Mouse (Mus musculus) MEL (cell line): ENCODE data around the gene Usmg5. TPM values are rescaled to one million over a fixed set of nuclear protein-coding genes. Genes with fewer than 3 reads are reported as not detected.

Source experiments
- DNase-seq: peaks from one replicate; pipeline ENCODE4 v3.0.0; 2011; ENCODE audit warnings: low read depth, low spot score
- H3K27ac ChIP-seq: 2 replicates; pipeline ENCODE4 v1.5.1; 2012; ENCODE audit warnings: low read depth, mild to moderate bottlenecking, control low read depth, low read length, moderate library complexity; ENCODE audit not compliant: control insufficient read depth
- H3K27me3 ChIP-seq, 2 experiments: fragments of 150-350 bp in 1 of 2; sonication (generic) in 1 of 2; 2 replicates each; pipeline ENCODE4 v1.6.1; 2012; ENCODE audit warnings: low read length in 2 of 2, mild to moderate bottlenecking in 2 of 2, improper control_type of control experiment in 1 of 2, moderate library complexity in 1 of 2; ENCODE audit not compliant: insufficient read depth in 2 of 2, control insufficient read depth in 1 of 2
- H3K36me3 ChIP-seq, 2 experiments: 2 replicates each; pipeline ENCODE4 v1.6.1; 2012 to 2014; ENCODE audit warnings: low read length in 2 of 2, improper control_type of control experiment in 1 of 2, inconsistent platforms in 1 of 2, mild to moderate bottlenecking in 1 of 2; ENCODE audit not compliant: insufficient read depth in 2 of 2, control insufficient read depth in 1 of 2
- H3K4me1 ChIP-seq, 2 experiments: fragments of 150-350 bp in 1 of 2; sonication (generic) in 1 of 2; 2 replicates each; pipeline ENCODE4 v1.6.1; 2012; ENCODE audit warnings: low read length in 2 of 2, improper control_type of control experiment in 1 of 2, mild to moderate bottlenecking in 1 of 2; ENCODE audit not compliant: insufficient read depth in 2 of 2, control insufficient read depth in 1 of 2
- H3K4me3 ChIP-seq, 2 experiments: fragments of 150-350 bp in 1 of 2; sonication (generic) in 1 of 2; 2 replicates each; pipeline ENCODE4 v1.5.1; 2012; ENCODE audit warnings: low read depth in 2 of 2, low read length in 2 of 2, mild to moderate bottlenecking in 2 of 2, moderate library complexity in 2 of 2, control low read depth in 1 of 2, improper control_type of control experiment in 1 of 2; ENCODE audit not compliant: control insufficient read depth in 1 of 2, insufficient read depth in 1 of 2
- H3K79me2 ChIP-seq: 2 replicates; pipeline ENCODE4 v1.6.1; 2012; ENCODE audit warnings: mild to moderate bottlenecking, low read length, moderate library complexity; ENCODE audit not compliant: control insufficient read depth, poor library complexity, insufficient read depth
- H3K9ac ChIP-seq: 2 replicates; pipeline ENCODE4 v1.6.1; 2012; ENCODE audit warnings: low read depth, mild to moderate bottlenecking, control low read depth, low read length, moderate library complexity; ENCODE audit not compliant: control insufficient read depth, poor library complexity, severe bottlenecking
- H3K9me3 ChIP-seq: fragments of 150-350 bp; sonication (generic); replicated peaks from 2 replicates; pipeline ENCODE4 v1.6.1; 2012; ENCODE audit warnings: mild to moderate bottlenecking, low read length, improper control_type of control experiment, moderate library complexity; ENCODE audit not compliant: insufficient read depth
- BHLHE40 ChIP-seq: IDR thresholded peaks from 2 replicates; pipeline ENCODE4 v1.6.1; 2012; ENCODE audit warnings: low read depth, mild to moderate bottlenecking, inconsistent platforms, low read length, improper control_type of control experiment, borderline replicate concordance
- CHD1 ChIP-seq: IDR thresholded peaks from 2 replicates; pipeline ENCODE4 v1.6.1; 2012; ENCODE audit warnings: low read depth, mild to moderate bottlenecking, inconsistent platforms, low read length, improper control_type of control experiment
- CHD2 ChIP-seq: IDR thresholded peaks from 2 replicates; pipeline ENCODE4 v1.6.1; 2011; ENCODE audit warnings: low read length, improper control_type of control experiment
- CTCF ChIP-seq, 3 experiments: IDR thresholded peaks in 2 of 3; conservative IDR thresholded peaks in 1 of 3; 2 replicates each; pipeline ENCODE4 v1.5.1; 2011 to 2012; ENCODE audit warnings: low read length in 3 of 3, low read depth in 2 of 3, mild to moderate bottlenecking in 2 of 3, improper control_type of control experiment in 1 of 3, inconsistent platforms in 1 of 3, mixed read lengths in 1 of 3, moderate library complexity in 1 of 3; ENCODE audit not compliant: control insufficient read depth in 1 of 3, insufficient read depth in 1 of 3, poor library complexity in 1 of 3, severe bottlenecking in 1 of 3
- E2F4 ChIP-seq: IDR thresholded peaks from 2 replicates; pipeline ENCODE4 v1.6.1; 2011; ENCODE audit warnings: low read depth, low read length, improper control_type of control experiment, borderline replicate concordance
- ETS1 ChIP-seq: IDR thresholded peaks from 2 replicates; pipeline ENCODE4 v1.6.1; 2012; ENCODE audit warnings: low read depth, mild to moderate bottlenecking, inconsistent platforms, low read length, improper control_type of control experiment, moderate library complexity
- GATA1 ChIP-seq: IDR thresholded peaks from 2 replicates; pipeline ENCODE4 v1.6.1; 2011; ENCODE audit warnings: low read depth, low read length, improper control_type of control experiment
- HCFC1 ChIP-seq: IDR thresholded peaks from 2 replicates; pipeline ENCODE4 v1.6.1; 2012; ENCODE audit warnings: low read depth, mild to moderate bottlenecking, inconsistent platforms, low read length, improper control_type of control experiment, moderate library complexity
- JUND ChIP-seq: IDR thresholded peaks from 2 replicates; pipeline ENCODE4 v1.6.1; 2011; ENCODE audit warnings: low read depth, mild to moderate bottlenecking, improper control_type of control experiment, low read length
- MAFK ChIP-seq: IDR thresholded peaks from 2 replicates; pipeline ENCODE4 v1.6.1; 2011; ENCODE audit warnings: low read depth, mild to moderate bottlenecking, low read length, improper control_type of control experiment, borderline replicate concordance
- MAX ChIP-seq: IDR thresholded peaks from 2 replicates; pipeline ENCODE4 v1.6.1; 2011; ENCODE audit warnings: low read length, improper control_type of control experiment
- MEF2A ChIP-seq: IDR thresholded peaks from 2 replicates; pipeline ENCODE4 v1.6.1; 2014; ENCODE audit warnings: low read depth, mild to moderate bottlenecking, inconsistent platforms, low read length, improper control_type of control experiment; ENCODE audit not compliant: poor library complexity, insufficient replicate concordance, severe bottlenecking; ENCODE audit errors: extremely low read depth
- MXI1 ChIP-seq: IDR thresholded peaks from 2 replicates; pipeline ENCODE4 v1.6.1; 2011; ENCODE audit warnings: mild to moderate bottlenecking, low read depth, low read length, improper control_type of control experiment
- MYB ChIP-seq: IDR thresholded peaks from 2 replicates; pipeline ENCODE4 v1.6.1; 2011; ENCODE audit warnings: mild to moderate bottlenecking, low read depth, low read length, improper control_type of control experiment
- MYC ChIP-seq: IDR thresholded peaks from 2 replicates; pipeline ENCODE4 v1.6.1; 2011; ENCODE audit warnings: low read depth, mild to moderate bottlenecking, low read length, improper control_type of control experiment, moderate library complexity
- NELFE ChIP-seq: IDR thresholded peaks from 2 replicates; pipeline ENCODE4 v1.6.1; 2011; ENCODE audit warnings: low read depth, low read length, improper control_type of control experiment
- POLR2AphosphoS2 ChIP-seq: IDR thresholded peaks from 2 replicates; pipeline ENCODE4 v1.6.1; 2011; ENCODE audit warnings: low read length, improper control_type of control experiment
- POLR2AphosphoS5 ChIP-seq: IDR thresholded peaks from 2 replicates; pipeline ENCODE4 v1.6.1; 2012; ENCODE audit warnings: low read depth, borderline replicate concordance, mild to moderate bottlenecking, inconsistent platforms, low read length, moderate library complexity, mixed read lengths
- RAD21 ChIP-seq: IDR thresholded peaks from 2 replicates; pipeline ENCODE4 v1.6.1; 2011; ENCODE audit warnings: mild to moderate bottlenecking, low read depth, low read length, improper control_type of control experiment
- SMC3 ChIP-seq: IDR thresholded peaks from 2 replicates; pipeline ENCODE4 v1.6.1; 2011; ENCODE audit warnings: low read depth, low read length, improper control_type of control experiment
- TAL1 ChIP-seq: IDR thresholded peaks from 2 replicates; pipeline ENCODE4 v1.6.1; 2012; ENCODE audit warnings: mild to moderate bottlenecking, inconsistent platforms, low read length, moderate library complexity, mixed read lengths
- TBP ChIP-seq: IDR thresholded peaks from 2 replicates; pipeline ENCODE4 v1.8.0; 2011; ENCODE audit warnings: low read depth, low read length, improper control_type of control experiment
- UBTF ChIP-seq: IDR thresholded peaks from 2 replicates; pipeline ENCODE4 v1.6.1; 2012; ENCODE audit warnings: low read depth, mild to moderate bottlenecking, inconsistent platforms, low read length, improper control_type of control experiment, moderate library complexity, borderline replicate concordance; ENCODE audit not compliant: insufficient read depth
- USF2 ChIP-seq, 2 experiments: IDR thresholded peaks; 2 replicates each; pipeline ENCODE4 v1.6.1; 2011 to 2012; ENCODE audit warnings: improper control_type of control experiment in 2 of 2, low read length in 2 of 2, borderline replicate concordance in 1 of 2, inconsistent platforms in 1 of 2, low read depth in 1 of 2, mild to moderate bottlenecking in 1 of 2; ENCODE audit not compliant: insufficient read depth in 1 of 2
- ZC3H11A ChIP-seq: IDR thresholded peaks from 2 replicates; pipeline ENCODE4 v1.6.1; 2012; ENCODE audit warnings: low read depth, mild to moderate bottlenecking, inconsistent platforms, low read length, improper control_type of control experiment
- ZKSCAN1 ChIP-seq: IDR thresholded peaks from 2 replicates; pipeline ENCODE4 v1.6.1; 2012; ENCODE audit warnings: low read depth, mild to moderate bottlenecking, inconsistent platforms, low read length, improper control_type of control experiment, moderate library complexity
- ZMIZ1 ChIP-seq: IDR thresholded peaks from 2 replicates; pipeline ENCODE4 v1.6.1; 2012; ENCODE audit warnings: low read depth, mild to moderate bottlenecking, inconsistent platforms, low read length, improper control_type of control experiment, moderate library complexity
- polyA plus RNA-seq, 2 experiments: library from polyadenylated mRNA; stranded (reverse) in 1 of 2; unstranded in 1 of 2; fragments of >175 nt in 1 of 2; fragments of >200 nt in 1 of 2; gene quantifications; 2 replicates each; pipeline versions ENCODE4 v1.2.1 to v1.2.4; 2012; ENCODE audit warnings: low replicate concordance in 2 of 2, low read depth in 1 of 2; ENCODE audit not compliant: insufficient read length in 2 of 2, insufficient read depth in 1 of 2, missing spikeins in 1 of 2
- total RNA-seq: library from RNA; depleted of rRNA; stranded (reverse); fragments of 300-350 nt; gene quantifications from 2 replicates; pipeline ENCODE4 v1.2.3, GENCODE M21; 2012

The Usmg5 gene
- total and polyA plus RNA-seq, 3 experiments, result 745 to 750 TPM; not detected in 1

DNA sequence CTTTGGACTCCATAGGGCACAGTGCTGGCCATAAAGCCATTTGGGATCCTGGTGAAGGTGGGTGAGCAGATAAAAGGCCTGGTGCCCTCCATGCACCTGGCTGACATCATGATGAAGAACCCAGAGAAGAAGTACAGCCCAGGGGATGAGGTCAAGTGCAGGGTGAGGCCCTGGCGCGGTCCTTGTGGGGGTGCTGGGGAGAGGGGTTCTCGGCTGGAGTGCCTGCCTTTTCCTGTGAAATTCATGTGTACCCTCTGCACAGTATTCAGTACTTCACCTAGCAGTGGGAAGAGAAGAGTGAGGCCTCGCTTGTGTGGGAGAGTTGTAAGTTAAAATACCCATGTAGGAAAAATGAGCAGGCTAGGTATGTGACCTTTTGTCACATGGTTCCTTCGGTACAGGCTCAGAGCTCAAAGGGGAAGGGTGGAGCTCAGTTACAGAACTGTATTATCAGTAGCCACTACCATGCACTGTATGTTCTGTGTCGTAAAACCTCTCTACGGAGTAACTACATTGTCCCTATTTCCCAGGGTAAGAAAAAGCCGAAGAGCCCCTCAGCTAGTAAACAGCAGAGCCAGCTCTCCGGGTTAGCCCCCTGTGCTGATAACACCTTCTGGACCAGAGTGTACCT, 14.3 kb upstream of the Usmg5 start:
- no peak overlapping the region for H3K9ac ChIP-seq
- no peaks in the 10 kb centered on the region for H3K4me1 ChIP-seq
- no peaks in the 10 kb centered on the region for H3K79me2 ChIP-seq
- H3K36me3 ChIP-seq, result peaks cover 0 to 54% of the 10 kb centered on the region in 2 experiments; a peak in 2 of 4 replicates
- H3K27ac ChIP-seq, result no peak overlapping the region
- TF ChIP-seq MXI1 (no peak), ZMIZ1 (no peak), TAL1 (no peak), MAFK (no peak), USF2 (IDR thresholded peaks at IDR 0.05; ENCODE audit: borderline replicate concordance in 1 of 2, insufficient read depth in 1 of 2, low read depth in 1 of 2, low read length in 2 of 2) (no peak), POLR2AphosphoS5 (no peak), SMC3 (no peak), GATA1 (no peak), JUND (no peak), UBTF (no peak), MAX (no peak), ZKSCAN1 (no peak), NELFE (no peak), CHD1 (no peak), HCFC1 (no peak), MYB (no peak), CTCF (IDR thresholded peaks at IDR 0.05 in 2 of 3, conservative IDR thresholded peaks at IDR 0.05 in 1 of 3; ENCODE audit: control insufficient read depth in 1 of 3, insufficient read depth in 1 of 3, low read depth in 2 of 3, low read length in 3 of 3, poor library complexity in 1 of 3, severe bottlenecking in 1 of 3) (no peak), ETS1 (no peak)
- no peak for DNase-seq
- H3K9me3 ChIP-seq, result no peaks in the 10 kb centered on the region
- no peaks in the 10 kb centered on the region for H3K27me3 ChIP-seq
- no peak overlapping the region for H3K4me3 ChIP-seq

DNA sequence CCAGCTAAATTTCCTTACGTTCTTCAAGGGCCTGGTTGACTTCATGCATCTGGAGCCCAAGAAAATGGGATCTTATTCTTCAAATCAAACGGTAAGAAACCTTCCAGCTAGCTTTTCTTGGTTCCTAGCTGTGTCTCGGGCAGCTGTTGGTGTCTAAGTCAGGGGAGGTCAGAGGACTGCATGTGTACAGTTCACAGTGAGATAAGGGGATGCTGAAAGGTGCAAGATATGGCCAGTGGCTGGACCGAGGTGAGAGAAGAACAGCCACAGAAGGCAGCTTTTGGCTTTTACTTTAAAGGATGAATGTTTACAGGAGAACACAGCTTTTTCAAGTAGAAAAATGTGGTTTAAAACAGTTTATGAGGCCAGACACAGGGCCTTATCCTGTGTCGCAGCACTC, 10.6 kb upstream of the Usmg5 start:
- DNase-seq, result no peak
- H3K27ac ChIP-seq, result no peak overlapping the region
- H3K9ac ChIP-seq, result no peak overlapping the region
- no peaks in the 10 kb centered on the region for H3K4me1 ChIP-seq
- H3K27me3 ChIP-seq, result no peaks in the 10 kb centered on the region
- no peak overlapping the region for H3K4me3 ChIP-seq
- TF ChIP-seq RAD21 (no peak), HCFC1 (no peak), E2F4 (no peak), MEF2A (no peak), TBP (no peak), POLR2AphosphoS2 (no peak), CHD2 (no peak), BHLHE40 (no peak), ETS1 (no peak), ZKSCAN1 (no peak), CTCF (IDR thresholded peaks at IDR 0.05 in 2 of 3, conservative IDR thresholded peaks at IDR 0.05 in 1 of 3; ENCODE audit: control insufficient read depth in 1 of 3, insufficient read depth in 1 of 3, low read depth in 2 of 3, low read length in 3 of 3, poor library complexity in 1 of 3, severe bottlenecking in 1 of 3) (no peak), ZC3H11A (no peak), MYC (no peak)
- H3K36me3 ChIP-seq, result peaks cover 0 to 59% of the 10 kb centered on the region in 2 experiments; a peak in 2 of 4 replicates
- no peaks in the 10 kb centered on the region for H3K79me2 ChIP-seq
- H3K9me3 ChIP-seq, result no peaks in the 10 kb centered on the region
